Mouse (Mus musculus) lung, adult 2 months (tissue): Measurements from ENCODE around the gene Neurog2. TPM values are rescaled to one million over a fixed set of nuclear protein-coding genes. Genes with fewer than 3 reads are reported as not detected.

Source experiments
- DNase-seq: peaks from one replicate; pipeline ENCODE4 v3.0.0; 2022
- H3K4me1 ChIP-seq: fragments of 200-500 bp; 2 replicates; pipeline ENCODE4 v1.6.1; 2011; ENCODE audit warnings: low read length; ENCODE audit not compliant: control insufficient read depth, insufficient read depth
- H3K4me3 ChIP-seq: fragments of 200-500 bp; replicated peaks from 2 replicates; pipeline ENCODE3; 2011; ENCODE audit warnings: low read depth, mild to moderate bottlenecking, control low read depth, low read length; ENCODE audit errors: extremely low read depth
- CTCF ChIP-seq: fragments of 200-500 bp; IDR thresholded peaks from 2 replicates; pipeline ENCODE4 v1.5.1; 2011; ENCODE audit warnings: mild to moderate bottlenecking, low read length, control low read depth; ENCODE audit not compliant: insufficient read depth
- POLR2A ChIP-seq: fragments of 200-500 bp; IDR thresholded peaks from 2 replicates; pipeline ENCODE4 v1.6.1; 2011; ENCODE audit warnings: low read depth, mild to moderate bottlenecking, control low read depth, low read length, borderline replicate concordance; ENCODE audit errors: extremely low read depth
- WGBS: fragments of 180-500 bp; shearing (Covaris S2); methylation state at CpG from one replicate; pipeline ENCODE4 v1.1.7; 2018; 5-methylcytosine and 5-hydroxymethylcytosine counted together
- polyA plus RNA-seq: library from polyadenylated mRNA; depleted of rRNA; stranded (reverse); fragments of >200 nt; gene quantifications from 2 replicates; pipeline ENCODE4 v1.2.3, GENCODE M21; 2012

Gene Neurog2
- polyA plus RNA-seq, 1 experiment, result not detected

DNA sequence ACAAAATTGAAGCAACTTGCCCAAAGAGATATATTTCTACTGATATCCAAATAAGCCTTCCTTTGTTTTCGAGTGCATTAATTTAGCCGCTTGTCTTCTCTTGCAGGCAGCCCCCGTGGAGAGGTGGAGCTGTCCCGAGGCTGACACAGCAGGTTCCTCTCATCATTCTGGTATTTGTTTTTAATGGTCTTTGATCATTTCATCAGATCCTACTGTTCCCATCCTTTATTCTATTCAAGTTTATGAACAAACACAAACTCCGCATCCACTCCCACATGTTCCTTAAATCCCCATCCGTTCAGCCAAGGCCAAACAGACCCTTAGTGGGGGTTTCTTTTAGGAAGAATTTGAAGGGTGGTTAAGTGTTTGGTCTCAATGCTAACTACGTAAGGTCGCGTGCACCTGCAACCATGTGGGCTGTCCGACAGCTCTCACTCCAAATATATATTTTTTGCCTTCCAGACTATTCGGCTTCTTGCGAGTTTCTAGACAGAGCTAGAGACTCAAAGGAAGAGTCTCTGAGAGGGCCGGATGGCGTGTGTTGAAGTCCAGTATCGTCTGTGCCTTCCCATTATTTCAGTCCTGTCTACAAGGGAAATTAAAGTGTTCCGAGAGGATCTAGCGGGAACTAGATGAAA is 2.1 kb upstream of the Neurog2 start:
- DNase-seq, result no peak
- Histone ChIP-seq H3K4me3 (no peak overlapping the region), H3K4me1 (peaks cover 12% of the 10 kb centered on the region)
- 12% methylated on average over 17 of the region's 17 CpGs for WGBS
- no peak for TF ChIP-seq CTCF
- TF ChIP-seq POLR2A, result no peak

DNA sequence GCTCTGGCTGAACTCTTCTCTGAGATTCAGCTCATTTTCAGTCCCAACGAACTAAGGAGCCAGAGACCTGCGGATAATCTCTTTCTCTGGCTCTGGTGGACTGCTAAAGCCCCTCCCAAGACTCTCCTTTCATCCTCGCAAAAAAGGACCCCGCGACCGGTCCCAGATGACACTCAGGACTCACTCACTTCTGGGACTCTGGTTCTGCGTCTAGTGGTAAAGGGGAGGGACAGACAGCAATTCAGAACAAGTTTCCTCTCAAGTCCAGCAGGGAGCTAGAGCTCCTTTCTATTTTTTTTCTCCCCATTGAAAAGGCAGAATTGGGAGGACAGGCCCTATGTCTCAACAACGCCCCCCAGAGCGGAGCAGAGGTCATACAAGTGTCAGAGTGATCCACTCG is 1.4 kb upstream of the Neurog2 start:
- DNase-seq, result no peak
- 3% methylated on average over 10 of the region's 10 CpGs for WGBS
- no peak for TF ChIP-seq POLR2A
- TF ChIP-seq CTCF, result no peak
- Histone ChIP-seq H3K4me1 (peaks cover 10% of the 10 kb centered on the region), H3K4me3 (no peak overlapping the region)

DNA sequence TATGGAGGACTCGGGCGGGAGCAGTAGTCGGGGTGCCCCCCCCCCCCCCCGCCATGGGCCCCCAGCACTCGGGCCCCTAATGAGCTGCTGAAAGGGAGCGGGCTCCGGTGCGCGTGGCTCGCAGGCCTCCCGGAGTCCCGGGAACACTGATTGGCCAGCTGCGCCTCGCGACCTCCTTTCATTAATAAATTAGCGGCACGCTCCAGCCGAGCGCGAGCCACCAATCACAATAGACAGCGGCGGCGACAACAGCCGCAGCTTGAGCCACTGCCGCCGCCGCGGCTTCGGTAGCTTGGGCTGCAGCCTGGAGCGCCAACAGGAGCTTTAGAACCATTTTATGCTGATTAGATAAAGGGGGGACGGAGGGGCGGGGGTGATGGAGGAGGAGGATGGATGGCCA is 404 bp upstream of the Neurog2 start:
- Histone ChIP-seq H3K4me1 (peaks cover 10% of the 10 kb centered on the region), H3K4me3 (no peak overlapping the region)
- DNase-seq, result no peak
- TF ChIP-seq CTCF (no peak), POLR2A (no peak)
- under 1% methylated on average over 32 of the region's 32 CpGs for WGBS

DNA sequence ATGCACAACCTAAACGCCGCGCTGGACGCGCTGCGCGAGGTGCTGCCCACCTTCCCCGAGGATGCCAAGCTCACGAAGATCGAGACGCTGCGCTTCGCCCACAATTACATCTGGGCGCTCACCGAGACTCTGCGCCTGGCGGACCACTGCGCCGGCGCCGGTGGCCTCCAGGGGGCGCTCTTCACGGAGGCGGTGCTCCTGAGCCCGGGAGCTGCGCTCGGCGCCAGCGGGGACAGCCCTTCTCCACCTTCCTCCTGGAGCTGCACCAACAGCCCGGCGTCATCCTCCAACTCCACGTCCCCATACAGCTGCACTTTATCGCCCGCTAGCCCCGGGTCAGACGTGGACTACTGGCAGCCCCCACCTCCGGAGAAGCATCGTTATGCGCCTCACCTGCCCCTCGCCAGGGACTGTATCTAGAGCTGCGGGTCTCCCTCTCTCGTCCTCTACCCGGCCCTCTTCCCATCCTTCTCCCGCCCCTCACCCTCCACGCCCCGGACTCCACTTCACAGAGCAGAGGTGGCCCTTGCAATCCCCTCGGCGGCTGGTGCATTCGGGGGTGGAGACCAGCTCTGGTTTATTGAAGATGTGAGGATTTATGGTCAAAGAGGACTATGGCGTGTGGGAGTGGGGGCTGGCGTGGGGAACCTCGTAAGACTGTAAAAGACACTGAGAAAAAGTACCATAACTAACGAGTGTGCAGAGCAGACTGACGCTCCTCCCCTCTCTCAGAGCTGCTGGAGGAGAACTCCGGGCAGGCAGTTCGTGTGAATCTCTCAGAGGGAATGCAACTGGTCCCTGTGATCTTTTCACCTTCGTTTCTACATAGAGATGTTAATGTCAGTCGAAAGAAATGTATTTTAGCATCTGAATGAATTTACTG is 1.4 kb downstream of the Neurog2 start:
- under 1% methylated on average over 58 of the region's 58 CpGs for WGBS
- peaks cover 10% of the 10 kb centered on the region for H3K4me1 ChIP-seq
- peak; percentile 68 for DNase-seq
- TF ChIP-seq POLR2A (no peak), CTCF (peak; percentile 40; the same call in 1 of the 2 replicates)
- peak overlapping the region; percentile 50 for H3K4me3 ChIP-seq

DNA sequence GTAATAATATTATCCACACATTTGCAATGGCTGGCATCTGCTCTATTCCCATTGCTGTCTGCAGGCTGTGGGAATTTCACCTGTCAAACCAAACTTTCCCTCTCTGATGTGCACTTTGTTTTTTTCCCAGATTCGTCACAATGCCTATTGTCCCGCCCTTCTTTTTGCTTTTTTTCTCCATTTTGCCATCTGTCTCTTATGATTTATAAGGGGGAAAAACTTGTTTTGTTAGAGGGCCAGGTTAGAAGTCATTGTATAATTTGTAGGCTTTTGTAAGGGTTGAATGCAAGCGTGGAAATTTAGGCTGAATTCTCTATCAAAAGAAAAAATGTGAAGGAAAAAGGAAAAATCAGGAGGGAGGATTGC is 2.0 kb downstream of the Neurog2 start:
- H3K4me1 ChIP-seq, result peaks cover 10% of the 10 kb centered on the region
- 17% methylated on average over 3 of the region's 3 CpGs for WGBS
- TF ChIP-seq CTCF (no peak), POLR2A (no peak)
- no peak overlapping the region for H3K4me3 ChIP-seq
- no peak for DNase-seq

DNA sequence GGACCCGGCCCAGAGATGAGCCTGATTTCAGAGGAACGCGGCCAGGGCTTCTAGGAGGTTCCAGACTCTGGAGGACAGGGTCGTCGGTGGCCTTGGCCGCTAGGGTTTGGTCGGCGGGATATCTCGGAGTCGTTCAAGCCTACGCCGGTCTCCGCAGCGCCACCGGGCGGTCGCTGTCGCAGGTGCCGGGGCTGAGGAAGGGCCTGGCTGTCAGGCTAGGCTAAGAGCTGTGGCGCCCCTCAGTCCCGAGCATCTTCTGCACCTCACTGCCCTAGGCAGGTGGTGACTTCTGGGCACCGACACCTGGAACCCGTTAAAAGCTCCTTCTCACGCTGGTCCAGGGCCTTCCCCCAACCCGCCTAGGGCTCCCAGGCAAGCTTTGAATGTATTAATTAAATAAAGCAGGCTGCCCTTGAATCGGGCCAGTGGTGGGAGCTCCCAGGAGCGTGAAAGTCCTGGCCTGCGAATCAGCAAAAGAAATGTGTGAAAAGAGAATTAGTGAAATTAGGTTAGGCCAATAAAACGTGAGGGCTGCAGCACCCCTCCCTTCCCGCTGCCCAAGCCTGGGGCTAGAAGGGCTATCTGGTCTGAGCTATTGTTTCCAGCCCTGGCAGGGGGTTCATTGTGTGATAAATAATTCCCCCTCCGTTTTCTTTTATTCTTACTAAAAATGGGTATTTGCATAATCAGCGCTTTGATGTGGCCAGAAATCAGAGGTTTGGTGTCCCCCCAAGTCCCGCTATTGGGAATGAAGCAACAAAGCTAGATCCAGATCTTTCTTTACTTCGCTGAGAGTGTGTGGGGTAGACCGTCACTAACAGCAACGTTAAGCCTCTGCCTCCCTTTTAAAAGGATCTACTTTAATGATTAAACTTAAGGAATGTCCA is 7.2 kb downstream of the Neurog2 start:
- Histone ChIP-seq H3K4me1 (no peaks in the 10 kb centered on the region), H3K4me3 (no peak overlapping the region)
- TF ChIP-seq CTCF (no peak), POLR2A (no peak)
- no peak for DNase-seq
- 4% methylated on average over 36 of the region's 36 CpGs for WGBS

DNA sequence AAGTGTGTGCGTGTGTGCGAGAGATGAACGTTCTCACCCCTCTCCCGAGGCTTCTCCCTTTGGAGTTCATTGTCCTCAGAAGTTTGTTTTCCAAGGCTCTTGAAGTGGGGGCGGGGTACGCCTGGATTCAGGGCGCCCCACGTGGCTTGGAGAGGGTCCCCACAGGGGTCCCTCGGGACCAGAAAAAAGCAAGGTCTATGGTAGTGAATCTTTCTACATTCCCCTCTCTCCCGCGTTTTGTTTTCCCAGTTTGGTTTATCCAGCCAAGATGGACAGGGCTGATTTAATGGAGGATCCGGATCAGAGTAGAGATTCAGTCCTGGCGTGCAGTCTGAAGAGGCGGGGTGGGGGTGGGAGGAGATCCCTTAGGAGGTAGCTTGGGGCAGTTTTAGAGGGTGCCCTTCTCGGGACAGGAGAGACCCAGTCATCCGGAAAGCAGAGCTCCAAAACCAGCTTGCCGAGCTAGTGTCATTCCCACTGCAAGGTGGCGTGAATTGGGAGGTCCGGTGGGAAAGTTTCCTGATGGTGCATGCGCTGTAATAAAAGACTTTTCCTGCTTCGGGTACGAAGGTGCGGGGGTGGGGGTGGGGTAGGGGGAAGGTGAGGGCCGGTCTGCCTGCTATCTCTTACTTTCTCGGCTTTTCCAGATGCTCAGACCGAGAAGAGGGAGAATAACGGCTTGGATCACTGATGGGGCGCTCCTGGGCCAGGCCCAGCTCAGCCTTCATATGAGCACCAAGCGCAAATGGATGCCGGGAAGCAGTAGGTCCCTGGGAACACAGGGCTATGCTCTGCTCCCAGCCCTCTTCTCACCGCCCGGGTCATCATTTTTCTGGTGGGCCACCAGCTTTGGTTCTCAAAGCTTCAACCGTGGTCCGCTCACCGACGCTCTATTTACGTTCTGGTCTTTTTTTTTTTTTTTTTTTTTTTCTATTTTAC is 8.1 kb downstream of the Neurog2 start:
- Histone ChIP-seq H3K4me3 (no peak overlapping the region), H3K4me1 (no peaks in the 10 kb centered on the region)
- TF ChIP-seq POLR2A, result no peak
- no peak for TF ChIP-seq CTCF
- no peak for DNase-seq
- WGBS, result 7% methylated on average over 37 of the region's 37 CpGs

DNA sequence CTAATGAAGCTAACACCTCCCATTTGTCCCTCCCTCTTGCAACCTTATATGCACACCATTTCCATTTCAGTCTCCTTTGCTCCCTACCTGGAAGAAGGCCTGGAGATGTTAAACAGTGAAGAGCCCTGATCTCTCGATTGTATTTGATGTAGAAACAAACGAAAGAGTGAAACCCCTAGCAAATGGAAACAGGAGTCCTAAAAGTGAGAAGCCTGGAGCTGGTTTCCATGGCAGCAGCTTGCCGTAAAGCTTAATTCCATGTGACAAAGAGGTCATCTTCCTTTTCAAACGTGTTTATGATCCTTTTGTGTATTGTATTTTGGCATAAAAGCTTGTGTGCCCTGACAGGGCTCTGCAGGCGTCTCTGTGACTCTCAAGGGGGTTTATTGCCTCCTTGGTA is 9.3 kb downstream of the Neurog2 start:
- TF ChIP-seq POLR2A (no peak), CTCF (no peak)
- DNase-seq, result no peak
- WGBS, result 11% methylated on average over 5 of the region's 5 CpGs
- Histone ChIP-seq H3K4me3 (no peak overlapping the region), H3K4me1 (no peaks in the 10 kb centered on the region)

DNA sequence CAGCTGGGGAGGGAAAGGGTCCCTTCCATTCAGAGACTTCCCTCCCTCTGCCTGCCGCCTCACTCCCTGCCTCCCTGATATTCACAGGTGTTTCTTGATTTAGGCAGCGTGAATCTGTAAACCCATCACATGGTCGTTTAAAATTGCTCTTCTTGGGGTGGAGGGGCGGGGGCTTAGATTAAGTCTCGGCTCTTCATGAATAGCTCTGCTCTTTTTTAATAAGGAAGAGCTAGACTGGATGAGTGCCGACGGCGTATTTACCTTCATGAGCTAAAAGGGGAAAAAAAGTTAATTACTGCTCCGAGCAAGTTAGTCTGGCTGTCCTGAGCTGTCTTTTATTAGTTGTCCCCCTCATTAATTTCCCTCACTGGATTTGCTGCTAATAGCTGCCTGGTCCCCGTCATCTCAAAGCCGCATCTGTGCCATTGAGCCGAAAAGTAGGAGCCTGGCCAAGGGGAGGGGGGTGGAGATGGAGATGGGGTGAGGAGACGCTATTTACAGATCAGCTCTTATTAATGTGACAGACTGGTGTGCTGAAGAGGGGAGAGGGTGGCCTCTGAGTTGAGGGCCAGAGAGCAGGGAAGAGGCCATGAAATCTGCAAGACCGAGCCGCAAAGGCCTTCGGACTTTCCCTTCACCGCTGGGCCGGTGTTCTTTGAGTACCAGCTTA is 13.4 kb downstream of the Neurog2 start:
- no peak overlapping the region for H3K4me3 ChIP-seq
- TF ChIP-seq POLR2A, result no peak
- TF ChIP-seq CTCF, result no peak
- H3K4me1 ChIP-seq, result no peaks in the 10 kb centered on the region
- no peak for DNase-seq
- 52% methylated on average over 18 of the region's 18 CpGs for WGBS
